Mouse (Mus musculus) heart, adult 11 months (tissue): ENCODE data around the gene Eml3.
"Not testable (repeated sequence)": the region's sequence is repeated elsewhere in the genome, so short reads cannot be mapped to it uniquely, and the experiment has no call there.

Experiments used
- DNase-seq: peaks from one replicate; pipeline ENCODE4 v3.0.0; 2022

Gene Eml3

GRCm38 (mm10) chr19:8953135-8954039 is 24.0 kb downstream of the Eml3 start, which contains the start of gene Tut1:
Gene Tut1 (plus strand): TSS chr19:8953847.
- DNase-seq = peak; percentile 99

- DNase-seq = no peak
Measured at GRCm38 (mm10) chr19:8954171-8954570, 24.8 kb downstream of the Eml3 start.

DNA sequence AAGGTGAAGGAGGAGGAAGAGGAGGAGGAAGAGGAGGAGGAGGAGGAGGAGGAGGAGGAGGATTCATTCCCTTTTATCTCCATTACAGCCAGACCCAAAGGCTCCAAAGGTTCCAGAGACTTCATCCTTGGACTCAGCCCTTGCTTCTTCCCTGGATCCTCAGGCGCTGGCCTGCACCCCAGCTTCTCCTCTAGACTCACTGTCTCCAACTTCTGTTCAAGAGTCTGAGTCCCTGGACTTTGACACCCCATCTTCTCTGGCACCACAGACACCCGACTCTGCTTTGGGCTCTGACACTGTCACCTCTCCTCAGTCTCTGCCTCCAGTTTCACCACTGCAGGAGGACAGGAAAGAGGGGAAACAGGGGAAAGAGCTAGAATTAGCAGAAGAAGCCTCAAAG is 32.9 kb downstream of the Eml3 start:
- no peak for DNase-seq

- DNase-seq = no peak
Measured at GRCm38 (mm10) chr19:8965075-8965474, 35.7 kb downstream of the Eml3 start.

GRCm38 (mm10) chr19:8965771-8966170 is 36.4 kb downstream of the Eml3 start:
- DNase-seq = peak; percentile 97

GRCm38 (mm10) chr19:8966198-8966589 is 36.8 kb downstream of the Eml3 start:
- DNase-seq = no peak

- peak; percentile 100 for DNase-seq
Measured at GRCm38 (mm10) chr19:8966590-8967372, 37.4 kb downstream of the Eml3 start, which contains the start of gene Eef1g. Gene Eef1g (plus strand): TSS chr19:8967041.

DNA sequence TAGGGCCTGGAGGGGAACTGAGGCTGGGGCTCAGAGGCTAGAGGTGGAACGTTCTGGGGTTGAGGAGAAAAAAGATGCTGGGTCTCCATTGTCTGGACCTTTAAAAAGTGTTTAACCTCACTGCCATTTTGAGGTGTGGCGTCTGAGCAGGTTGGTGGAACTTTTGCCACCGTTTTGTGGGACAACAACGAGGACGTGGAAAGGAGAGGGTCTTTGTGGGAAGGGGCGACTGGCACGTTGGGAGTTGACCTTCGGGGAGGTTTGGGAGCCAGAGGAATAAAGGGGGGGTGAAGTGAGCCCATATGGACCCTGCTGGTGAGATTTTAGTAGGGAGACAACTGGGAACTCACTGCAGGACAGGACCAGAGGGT is 38.0 kb downstream of the Eml3 start:
- no peak for DNase-seq

- DNase-seq = no peak
Measured at GRCm38 (mm10) chr19:8967893-8968292, 38.5 kb downstream of the Eml3 start.

- DNase-seq = not testable (repeated sequence)
Measured at GRCm38 (mm10) chr19:8972491-8972890, 43.1 kb downstream of the Eml3 start.

DNA sequence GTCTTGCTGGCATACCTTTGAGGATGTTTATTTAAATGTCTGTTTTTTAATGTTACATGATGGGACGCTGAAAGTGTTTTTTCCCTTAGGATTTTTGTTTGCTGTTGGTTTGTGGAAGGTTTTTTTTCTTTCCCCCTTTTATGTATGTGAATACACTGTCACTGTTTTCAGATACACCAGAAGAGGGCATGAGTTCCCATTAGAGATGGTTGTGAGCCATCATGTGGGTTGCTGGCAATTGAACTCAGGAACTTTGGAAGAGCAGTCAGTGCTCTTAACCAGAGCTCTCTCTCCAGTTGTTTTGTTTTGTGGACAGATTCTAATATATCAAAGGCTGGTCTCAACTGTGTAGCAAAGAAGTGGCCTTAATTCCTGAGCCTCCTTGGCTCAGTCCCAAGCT is 45.3 kb downstream of the Eml3 start:
- DNase-seq = no peak

GRCm38 (mm10) chr19:8975491-8975890 is 46.1 kb downstream of the Eml3 start:
- DNase-seq = no peak

DNA sequence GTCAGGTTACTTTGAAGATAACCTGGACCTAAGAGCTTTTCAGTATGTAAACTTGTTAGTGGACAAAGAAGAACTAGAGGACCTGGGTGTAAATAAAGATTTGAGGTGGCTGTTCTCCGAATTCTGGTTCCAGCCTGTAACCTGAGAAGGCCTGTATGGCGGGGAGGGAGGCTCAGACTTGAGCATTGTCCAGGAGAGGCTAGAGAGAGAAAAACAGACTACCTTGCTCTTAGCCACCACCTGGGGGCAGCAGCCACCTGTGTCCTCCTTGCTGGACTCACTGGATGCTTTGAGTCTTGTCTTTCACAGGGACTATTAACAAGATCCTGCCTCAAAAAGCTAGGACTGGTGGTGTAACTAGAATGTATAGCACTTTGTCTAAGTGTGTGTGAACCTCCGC is 47.2 kb downstream of the Eml3 start:
- DNase-seq = peak; percentile 95

DNA sequence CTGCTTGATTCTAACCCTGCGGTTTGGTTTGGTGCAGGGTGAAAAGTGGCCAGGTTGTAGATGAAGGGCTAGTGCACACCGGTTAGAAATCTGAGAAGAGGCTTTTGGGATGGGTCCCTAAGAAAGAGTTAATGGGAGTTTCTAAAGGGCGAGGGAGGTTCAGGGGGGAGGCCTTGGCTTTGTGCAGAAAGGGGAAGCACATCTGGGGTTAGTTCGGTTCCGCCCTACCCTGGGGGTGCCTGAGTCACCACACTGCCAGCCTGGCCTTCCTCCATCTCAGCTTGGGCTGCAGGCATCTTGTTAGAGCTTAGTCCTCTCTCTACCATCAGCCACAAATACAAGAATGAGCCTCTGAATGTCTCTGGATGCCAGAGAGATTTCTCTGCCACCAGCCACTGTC is 51.4 kb downstream of the Eml3 start:
- peak; percentile 96 for DNase-seq

DNA sequence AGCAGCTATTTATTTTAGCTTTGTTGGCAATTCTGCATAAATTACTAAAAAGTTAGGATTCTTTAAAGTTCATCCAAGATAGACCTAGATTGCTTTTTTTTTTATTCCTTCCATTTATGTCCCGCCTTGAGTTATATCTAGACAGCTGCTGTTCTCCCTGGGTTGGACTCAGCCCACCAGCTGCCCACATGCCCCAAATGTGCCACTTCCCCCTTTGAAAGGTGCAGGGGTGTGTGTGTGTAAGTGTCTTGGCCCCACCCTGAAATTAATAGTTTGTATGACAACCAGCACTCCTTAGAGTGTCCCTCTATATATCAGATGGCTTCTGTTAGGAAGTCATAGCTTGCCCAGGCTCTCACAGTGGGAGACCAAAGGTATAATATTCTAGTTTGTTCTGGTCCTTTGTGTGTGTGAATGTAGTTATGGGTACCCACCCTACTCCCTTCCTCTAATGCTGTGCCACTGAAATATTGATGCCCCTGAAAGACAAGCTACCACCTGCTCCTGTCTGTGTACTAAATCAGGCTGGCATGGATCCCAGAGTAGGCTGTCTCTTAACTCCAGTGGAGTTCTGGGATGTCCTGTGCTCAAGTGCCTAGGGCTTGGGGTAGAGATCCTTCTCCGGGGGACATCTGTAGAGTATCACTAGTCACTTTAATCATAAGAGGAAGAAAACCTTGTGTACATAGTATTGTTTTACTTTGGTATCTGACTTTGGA is 52.3 kb downstream of the Eml3 start:
- peak; percentile 95 for DNase-seq

- peak; percentile 95 for DNase-seq
Measured at GRCm38 (mm10) chr19:8982303-8983149, 53.2 kb downstream of the Eml3 start.

- DNase-seq = peak; percentile 98
Measured at GRCm38 (mm10) chr19:8983150-8983650, 53.8 kb downstream of the Eml3 start.

DNA sequence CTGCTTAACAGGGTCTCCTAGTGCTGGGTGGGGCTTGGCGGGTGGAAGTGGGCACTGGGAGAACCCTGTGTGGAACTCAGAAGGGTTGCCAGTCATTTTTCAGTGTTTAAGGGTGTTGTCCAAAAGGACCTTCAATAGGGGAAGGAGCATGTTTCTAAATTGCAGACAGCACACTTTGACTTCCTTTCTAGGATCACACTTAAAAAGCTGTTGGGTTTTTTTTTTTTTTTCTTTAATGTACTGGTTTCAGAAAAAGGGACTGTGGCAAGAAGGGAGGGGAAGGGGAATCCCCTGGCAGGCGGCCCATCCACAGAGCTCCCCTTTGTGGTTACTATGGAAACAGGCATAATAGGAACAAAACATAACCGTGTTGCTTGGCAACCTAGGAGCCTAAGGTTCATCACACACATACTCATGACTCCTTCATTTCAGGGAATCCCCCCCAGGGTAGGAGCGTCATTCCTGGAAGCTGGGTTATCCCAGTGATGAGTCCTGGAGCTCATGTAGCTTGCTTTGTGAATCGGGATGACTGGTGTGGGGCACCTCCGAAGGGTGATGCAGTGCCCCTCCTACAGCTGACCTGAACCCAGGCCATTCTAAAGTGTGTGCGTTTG is 55.0 kb downstream of the Eml3 start:
- DNase-seq = peak; percentile 99

GRCm38 (mm10) chr19:8985891-8986290 is 56.5 kb downstream of the Eml3 start:
- peak; percentile 95 for DNase-seq

DNA sequence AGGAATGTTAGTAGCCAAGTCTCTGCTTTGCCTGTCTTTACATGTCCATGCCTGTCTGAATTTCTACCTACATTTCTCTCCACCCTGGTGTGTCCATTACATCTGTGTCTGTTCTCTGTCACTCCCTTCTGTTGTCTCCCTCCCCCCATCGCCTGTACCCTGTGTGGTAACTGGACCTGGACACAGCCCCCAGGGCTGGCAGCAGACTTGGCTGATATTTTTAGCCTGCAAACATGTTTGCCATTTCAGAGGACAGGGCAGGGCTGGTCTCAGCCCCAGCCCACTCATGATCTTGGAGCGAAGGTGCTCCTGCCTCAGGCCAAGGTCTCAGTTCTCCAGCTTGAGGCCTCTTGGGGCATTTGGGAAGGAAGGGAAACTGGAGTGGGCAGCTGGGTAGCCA is 58.5 kb downstream of the Eml3 start:
- peak; percentile 98 for DNase-seq

DNA sequence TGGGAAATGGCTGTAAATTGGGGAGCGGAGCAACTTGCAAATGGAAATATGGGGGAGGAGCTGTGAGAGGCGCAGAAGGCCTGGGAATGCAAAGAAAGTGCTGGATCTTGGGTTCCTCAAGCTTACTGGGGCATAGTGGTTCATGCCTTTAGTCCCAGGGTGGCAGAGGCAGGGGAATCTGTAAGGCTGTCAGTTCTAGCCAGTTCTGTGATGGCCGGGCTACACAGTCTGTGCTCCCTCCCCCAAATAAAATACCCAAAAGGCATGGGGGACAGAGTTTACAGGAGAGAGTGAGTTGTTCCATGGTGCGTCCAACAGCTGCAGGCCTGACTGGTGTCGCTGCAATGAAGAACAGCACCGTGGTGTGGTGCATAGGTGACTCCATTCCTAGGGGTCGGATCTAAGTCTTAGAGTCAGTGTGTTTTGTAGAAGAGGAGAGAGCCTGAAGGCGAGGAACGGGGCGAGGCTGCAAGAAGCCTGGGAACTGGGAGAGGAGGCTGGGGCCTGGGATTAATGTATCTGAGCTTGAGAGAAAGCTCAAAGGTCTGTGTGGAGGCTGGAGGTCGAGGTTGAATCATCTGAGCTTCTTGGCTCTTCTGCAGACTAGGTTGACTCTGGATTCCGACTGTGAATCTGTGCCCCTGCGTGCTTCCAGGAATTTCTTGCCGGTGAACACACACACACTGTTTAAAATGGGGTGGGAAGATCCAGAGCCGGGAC is 59.2 kb downstream of the Eml3 start:
- no peak for DNase-seq
